Mouse (Mus musculus): ENCODE measurements at regions not wholly inside any gene's neighbourhood (a gene's known extent, or its start where the extent isn't known, plus 50 kb on each side); places are given as distances from the start of the nearest gene placed in this dataset.
"Not testable (repeated sequence)": the region's sequence is repeated elsewhere in the genome, so short reads cannot be mapped to it uniquely, and the experiment has no call there.

GRCm38 (mm10) chr8:34334851-34335250 is 223.3 kb upstream of the Gm10131 start:
- DNase-seq (ENCODE audit: extremely low read depth, insufficient read length, low spot score), result no peak

GRCm38 (mm10) chr8:34331673-34332072 is 220.1 kb upstream of the Gm10131 start:
- no peak for DNase-seq (ENCODE audit: extremely low read depth, insufficient read length, low spot score)

DNA sequence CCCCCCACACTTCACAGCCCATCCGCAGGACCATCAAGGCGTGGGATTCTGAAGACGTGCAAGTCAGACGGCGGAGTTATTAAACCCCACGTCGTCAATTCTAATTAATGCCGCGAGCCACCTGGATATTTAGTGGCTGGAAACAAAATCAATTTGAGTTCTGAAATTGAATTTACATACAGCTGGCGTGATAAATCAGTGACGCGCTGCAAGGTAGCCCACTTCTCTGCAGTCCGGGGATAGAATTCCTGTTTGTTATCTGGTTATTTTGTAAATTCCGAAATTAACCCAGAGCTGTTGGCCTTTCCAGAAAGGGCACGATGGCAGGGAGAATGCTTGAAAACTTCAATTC is 215.1 kb upstream of the Gm10131 start:
- no peak for DNase-seq (ENCODE audit: extremely low read depth, insufficient read length, low spot score)

DNA sequence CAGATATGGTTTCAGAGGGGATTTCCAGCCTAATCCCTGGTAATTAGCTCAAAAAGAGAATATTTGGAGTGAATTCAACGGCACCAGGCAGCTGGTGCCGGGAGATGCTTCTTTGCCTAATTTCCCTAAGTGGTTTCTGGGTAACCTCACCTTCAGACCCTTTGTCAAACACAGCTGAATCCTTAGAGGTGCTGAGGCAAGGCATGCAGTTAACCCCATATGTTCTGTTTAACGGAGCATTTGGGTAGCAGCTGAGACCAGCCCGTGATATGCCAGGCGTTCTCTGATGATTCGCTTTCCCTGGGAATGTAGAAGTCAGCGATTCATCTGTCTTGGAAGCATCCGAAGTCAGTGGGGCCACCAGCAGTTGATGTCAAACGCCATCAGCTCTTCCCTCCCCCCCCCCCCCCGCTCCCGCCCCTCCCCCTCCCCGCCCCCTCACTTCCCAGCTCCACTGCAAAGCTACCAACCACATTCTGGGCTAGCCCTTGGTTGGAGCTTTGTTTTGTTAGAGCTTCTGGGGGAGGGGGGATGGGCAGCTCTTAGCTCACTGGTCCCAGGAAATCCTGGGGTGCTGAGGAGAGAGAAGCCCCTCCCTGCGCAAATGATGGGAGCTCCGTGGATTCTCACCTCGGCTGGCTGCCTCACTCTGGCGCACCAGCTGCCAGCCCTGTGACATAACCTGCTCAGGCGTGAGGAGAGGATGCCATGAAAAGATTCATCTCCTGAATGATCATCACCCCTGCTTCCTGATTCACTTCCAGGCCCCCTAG is 214.5 kb upstream of the Gm10131 start:
- no peak for DNase-seq (ENCODE audit: extremely low read depth, insufficient read length, low spot score)

GRCm38 (mm10) chr8:34320158-34320587 is 208.6 kb upstream of the Gm10131 start:
- no peak for DNase-seq (ENCODE audit: extremely low read depth, insufficient read length, low spot score)

DNA sequence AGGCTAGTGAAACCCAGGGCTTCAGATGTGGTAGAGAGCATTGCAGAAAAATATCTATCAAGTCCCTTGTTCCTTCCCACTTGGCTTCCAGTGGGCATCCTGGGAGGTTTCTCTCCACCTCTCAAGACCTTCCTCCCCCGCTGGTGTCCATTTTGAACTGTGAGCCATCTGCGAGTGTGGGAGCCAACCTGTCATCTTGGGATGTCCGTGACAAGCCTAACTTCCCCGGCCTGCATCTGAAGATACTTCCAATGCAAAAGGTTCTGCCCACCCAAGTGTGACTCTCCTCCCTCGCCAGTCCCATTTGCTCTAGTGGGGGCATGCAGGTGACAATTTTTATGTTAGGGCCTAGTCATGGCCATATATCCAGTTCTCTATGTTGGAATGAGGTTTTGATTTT is 208.2 kb upstream of the Gm10131 start:
- no peak for DNase-seq (ENCODE audit: extremely low read depth, insufficient read length, low spot score)

DNA sequence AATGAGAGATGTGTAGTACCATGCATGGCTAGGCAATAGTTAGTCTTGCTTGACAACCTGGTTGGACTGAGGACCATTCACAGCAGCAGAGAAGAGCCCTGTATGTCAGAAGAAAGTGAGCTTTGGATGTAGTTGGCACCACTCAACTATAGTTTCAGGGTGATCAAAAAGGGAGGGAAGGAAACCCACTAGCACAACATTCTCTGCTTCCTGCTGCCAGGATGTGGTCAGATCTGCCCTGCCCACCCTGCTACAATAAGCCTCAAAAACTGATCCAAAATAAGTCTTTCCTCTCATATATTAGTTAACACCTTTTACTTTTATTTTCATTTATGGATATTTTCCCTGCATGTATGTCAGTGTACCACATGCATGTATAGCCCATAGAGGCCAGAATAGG is 203.7 kb upstream of the Gm10131 start:
- DNase-seq (ENCODE audit: extremely low read depth, insufficient read length, low spot score), result no peak

DNA sequence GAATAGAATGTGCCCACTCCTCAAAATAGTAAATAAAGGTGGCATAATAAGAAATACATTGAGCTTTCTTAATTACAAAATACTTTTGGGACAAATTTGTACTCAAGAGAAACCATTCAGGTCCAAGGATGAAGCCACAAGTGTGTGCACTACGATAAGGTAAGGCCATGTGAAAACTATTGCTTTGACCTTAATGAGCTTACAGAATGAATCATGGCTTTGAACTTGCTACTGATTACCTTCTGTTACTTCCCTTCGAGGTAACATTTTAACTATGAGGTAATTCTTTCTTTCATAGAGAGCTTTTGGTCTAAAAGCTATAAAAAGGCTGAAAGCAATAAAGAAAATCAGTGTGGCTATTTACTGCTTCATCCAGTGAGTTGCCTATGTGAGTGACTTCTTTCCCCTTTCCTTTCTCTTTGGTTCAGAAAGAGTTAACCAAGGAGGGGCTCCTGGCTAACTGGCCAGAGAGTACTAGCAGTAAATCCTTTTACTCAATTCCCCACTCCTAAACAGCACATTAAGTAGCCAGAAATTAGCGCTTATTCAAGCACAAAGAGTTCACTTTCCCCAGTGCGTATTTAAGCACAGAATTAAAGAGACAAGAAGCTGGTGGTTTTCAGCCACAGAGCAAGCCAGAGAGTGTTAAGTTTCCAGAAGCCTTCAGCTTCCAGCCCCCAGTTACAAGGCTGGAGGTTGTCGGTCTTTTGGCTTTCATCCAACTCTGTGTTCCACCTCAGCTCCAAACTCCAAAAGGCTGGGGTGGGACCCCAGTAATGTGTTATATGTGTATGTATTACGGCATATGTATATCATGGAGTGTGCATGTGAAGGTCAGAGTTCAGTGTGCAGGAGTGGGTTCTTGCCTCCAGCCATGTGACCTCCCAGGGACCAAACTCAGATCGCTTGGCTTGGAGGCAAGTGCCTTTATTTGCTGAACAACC is 194.3 kb upstream of the Gm10131 start:
- no peak for DNase-seq (ENCODE audit: extremely low read depth, insufficient read length, low spot score)

GRCm38 (mm10) chr8:34303815-34304214 is 192.3 kb upstream of the Gm10131 start:
- no peak for DNase-seq (ENCODE audit: extremely low read depth, insufficient read length, low spot score)

- DNase-seq (ENCODE audit: extremely low read depth, insufficient read length, low spot score), result no peak
These were observed 188.9 kb upstream of the Gm10131 start for GRCm38 (mm10) chr8:34300331-34300903.

GRCm38 (mm10) chr8:34294721-34295120 is 183.2 kb upstream of the Gm10131 start:
- DNase-seq (ENCODE audit: extremely low read depth, insufficient read length, low spot score), result no peak

DNA sequence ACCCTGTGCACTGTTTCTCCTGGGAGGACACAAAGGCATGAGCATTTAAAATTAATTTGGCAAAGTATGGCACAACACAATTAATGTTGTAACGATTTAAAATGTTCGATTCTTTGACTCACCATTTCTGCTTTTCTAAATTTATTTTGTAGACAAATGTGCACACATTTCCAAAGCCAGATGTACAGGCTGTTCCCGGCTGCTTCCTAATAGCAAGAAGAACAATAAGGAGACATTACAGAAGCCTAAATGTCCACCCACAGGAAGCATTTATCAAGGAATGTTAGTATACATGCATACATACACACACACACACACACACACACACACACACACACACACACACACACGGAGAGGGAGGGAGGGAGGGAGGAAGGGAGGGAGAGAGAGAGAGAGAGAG is 179.1 kb upstream of the Gm10131 start:
- DNase-seq (ENCODE audit: extremely low read depth, insufficient read length, low spot score), result no peak

- no peak for DNase-seq (ENCODE audit: extremely low read depth, insufficient read length, low spot score)
These were observed 176.3 kb upstream of the Gm10131 start for GRCm38 (mm10) chr8:34287801-34288200.

DNA sequence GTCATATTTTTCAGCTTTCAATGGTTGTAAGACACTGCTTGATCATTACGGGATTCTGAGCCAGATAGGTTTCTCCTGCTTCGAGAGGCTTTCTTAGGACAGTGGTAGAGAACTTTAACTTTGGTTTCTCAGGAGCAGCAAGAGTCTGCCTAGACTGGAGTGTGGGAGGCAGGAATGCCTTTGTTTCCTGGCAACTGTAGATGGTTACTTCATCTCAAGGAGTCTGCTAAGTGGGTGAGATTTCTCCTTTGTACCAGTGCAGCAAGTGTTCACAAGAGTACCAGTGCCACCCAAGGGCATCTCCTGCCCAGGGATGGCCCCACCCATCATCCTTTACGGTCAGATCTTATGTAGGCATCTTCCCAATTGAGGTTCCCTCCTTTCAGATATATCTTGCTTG is 173.0 kb upstream of the Gm10131 start:
- DNase-seq (ENCODE audit: extremely low read depth, insufficient read length, low spot score), result no peak

DNA sequence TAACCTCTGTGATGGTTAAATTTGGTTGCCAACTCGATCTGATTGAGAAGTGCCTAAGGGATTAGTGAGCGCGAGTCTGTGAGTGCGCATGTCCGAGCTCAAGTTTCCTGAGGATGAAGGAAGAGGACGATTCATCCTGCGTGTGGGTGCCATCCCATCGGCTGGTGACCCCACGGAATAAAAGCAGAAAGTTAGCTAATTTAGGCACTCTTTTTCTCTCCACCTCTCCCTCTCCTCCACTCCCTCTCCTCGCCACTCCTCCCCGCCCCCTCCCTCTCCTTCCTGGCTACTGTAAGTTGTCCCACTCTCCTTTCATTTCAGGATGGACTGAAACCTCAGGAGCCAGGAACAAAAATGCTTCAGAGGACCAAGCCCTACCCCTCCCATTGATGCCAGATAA is 168.9 kb upstream of the Gm10131 start:
- no peak for DNase-seq (ENCODE audit: extremely low read depth, insufficient read length, low spot score)

- peak; percentile 59 for DNase-seq (ENCODE audit: extremely low read depth, insufficient read length, low spot score)
These were observed 164.6 kb upstream of the Gm10131 start for GRCm38 (mm10) chr8:34275977-34276660.

DNA sequence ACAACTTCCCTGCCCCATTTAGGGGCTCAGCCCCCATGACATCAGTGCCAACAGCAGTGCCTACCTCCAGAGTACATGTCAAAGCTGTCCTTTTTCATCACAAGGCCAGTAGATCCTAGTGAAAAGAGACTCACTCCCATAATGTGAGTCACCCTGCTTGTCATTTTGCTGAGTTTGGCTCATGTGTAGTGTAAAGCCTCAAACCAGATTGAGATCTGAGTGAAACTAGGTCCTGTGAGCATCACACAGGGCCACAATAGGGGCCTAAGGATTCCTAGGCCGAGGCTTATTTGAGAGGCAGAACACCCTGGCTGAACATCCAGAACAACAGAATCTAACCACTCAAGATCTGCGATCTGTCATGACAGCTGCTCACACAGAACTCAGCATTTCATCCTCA is 163.3 kb upstream of the Gm10131 start:
- DNase-seq (ENCODE audit: extremely low read depth, insufficient read length, low spot score), result not testable (repeated sequence)

DNA sequence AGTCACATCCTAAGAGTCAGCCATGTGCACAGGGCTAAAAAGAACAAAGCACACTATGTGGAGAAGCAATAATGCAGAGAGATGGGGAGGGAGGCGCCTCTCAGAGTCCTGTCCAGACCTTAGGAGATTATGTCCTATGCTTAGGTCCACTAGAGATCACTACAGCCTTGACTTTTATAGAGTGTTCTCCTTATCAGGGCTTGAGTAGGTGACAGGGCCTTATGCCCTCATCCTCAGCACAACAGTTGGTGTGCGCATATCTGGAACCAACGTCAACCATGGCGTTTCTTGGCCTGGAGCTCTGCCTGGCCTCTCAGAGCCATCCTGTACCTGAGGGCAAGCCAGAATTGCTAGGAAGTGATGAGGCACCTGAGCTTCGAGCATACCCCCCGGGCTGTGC is 162.6 kb upstream of the Gm10131 start:
- DNase-seq (ENCODE audit: extremely low read depth, insufficient read length, low spot score), result no peak

DNA sequence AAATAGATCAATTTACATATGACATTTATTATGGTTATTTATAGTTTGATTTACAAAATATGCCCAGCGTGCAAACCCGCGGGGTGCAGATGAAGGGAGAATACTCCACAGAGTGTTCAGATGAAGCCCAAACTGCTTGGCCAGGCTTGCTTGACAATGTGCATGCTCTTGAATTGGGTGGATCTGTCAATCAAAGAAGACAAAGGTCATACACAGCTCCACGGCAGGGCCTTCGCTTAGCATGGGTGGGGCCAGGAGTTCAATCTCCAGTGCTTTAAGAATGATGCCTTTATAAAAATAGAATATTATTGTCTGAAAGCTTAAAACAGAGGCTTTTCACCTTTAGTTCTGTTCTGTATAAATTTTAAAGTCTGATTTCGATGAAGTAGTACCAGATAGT is 158.3 kb upstream of the Gm10131 start:
- no peak for DNase-seq (ENCODE audit: extremely low read depth, insufficient read length, low spot score)

DNA sequence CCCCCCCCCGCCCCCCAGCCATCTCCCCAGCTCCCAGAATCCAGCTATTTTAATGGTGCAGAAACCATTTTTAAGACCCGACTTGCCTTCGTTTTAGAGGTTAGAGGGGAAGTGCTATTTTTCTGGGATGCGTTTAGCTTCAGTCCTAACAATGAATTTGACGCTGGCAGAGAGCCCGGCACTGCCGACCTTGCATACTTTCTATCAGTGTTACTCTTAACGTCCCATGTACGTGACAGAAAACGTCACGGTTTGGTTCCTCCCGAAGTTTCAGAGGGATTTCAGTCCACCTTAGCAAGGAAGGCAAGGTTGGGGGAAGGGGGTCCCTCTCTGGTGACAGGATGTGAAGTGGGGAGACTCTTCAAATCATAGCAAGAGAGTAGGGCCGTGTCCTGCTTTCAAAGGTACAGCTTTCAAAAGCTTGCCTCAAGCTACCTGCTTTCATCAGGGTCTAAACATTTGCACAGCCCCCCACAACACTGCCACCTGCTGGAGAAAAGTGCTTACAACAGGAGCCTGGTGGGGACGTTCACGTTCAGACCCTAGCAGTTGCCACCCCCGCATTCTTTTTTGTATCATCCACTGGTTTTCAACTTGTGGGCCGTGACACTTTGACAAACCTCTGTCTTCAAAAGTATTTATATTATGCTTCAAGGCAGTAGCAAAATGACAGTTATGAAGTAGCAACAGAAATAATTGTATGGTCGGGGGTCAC is 157.4 kb upstream of the Gm10131 start:
- no peak for DNase-seq (ENCODE audit: extremely low read depth, insufficient read length, low spot score)

All from 3134 (cell line).